Mouse (Mus musculus) limb, embryonic 12.5 days (tissue): Measurements from ENCODE around the gene Sugp1. TPM values are rescaled to one million over a fixed set of nuclear protein-coding genes. Genes with fewer than 3 reads are reported as not detected.
"Not testable (repeated sequence)": the region's sequence is repeated elsewhere in the genome, so short reads cannot be mapped to it uniquely, and the experiment has no call there.

Experiments
- ATAC-seq: fragments of 200-750 bp; cut with Nextera tagmentation; 2 replicates; pipeline ENCODE4 v1.8.0; 2017; ENCODE audit warnings: low read depth, moderate TSS enrichment; ENCODE audit not compliant: insufficient number of reproducible peaks, insufficient read depth, low FRiP score, low TSS enrichment
- H3K27ac ChIP-seq: fragments of 300-500 bp; sonication (generic); 2 replicates; pipeline ENCODE4 v1.5.1; 2016; ENCODE audit warnings: mild to moderate bottlenecking, moderate library complexity
- H3K27me3 ChIP-seq: fragments of 300-500 bp; sonication (generic); 2 replicates; pipeline ENCODE4 v1.6.1; 2016; ENCODE audit warnings: mild to moderate bottlenecking, moderate library complexity
- H3K36me3 ChIP-seq: fragments of 300-500 bp; sonication (generic); 2 replicates; pipeline ENCODE4 v1.6.1; 2016; ENCODE audit warnings: mild to moderate bottlenecking, moderate library complexity
- H3K4me1 ChIP-seq: fragments of 300-500 bp; sonication (generic); replicated peaks from 2 replicates; pipeline ENCODE4 v1.6.1; 2016
- H3K4me2 ChIP-seq: fragments of 300-500 bp; sonication (generic); 2 replicates; pipeline ENCODE4 v1.6.1; 2016; ENCODE audit warnings: mild to moderate bottlenecking, moderate library complexity
- H3K4me3 ChIP-seq: fragments of 300-500 bp; sonication (generic); replicated peaks from 2 replicates; pipeline ENCODE4 v1.5.1; 2016; ENCODE audit warnings: mild to moderate bottlenecking
- H3K9ac ChIP-seq: fragments of 300-500 bp; sonication (generic); replicated peaks from 2 replicates; pipeline ENCODE4 v1.6.1; 2016; ENCODE audit warnings: mild to moderate bottlenecking, moderate library complexity
- H3K9me3 ChIP-seq: fragments of 300-500 bp; sonication (generic); 2 replicates; pipeline ENCODE4 v1.6.1; 2016; ENCODE audit warnings: mild to moderate bottlenecking, moderate library complexity
- WGBS: fragments of 180-500 bp; shearing (Covaris S2); methylation state at CpG from one replicate; pipeline ENCODE4 v1.1.7; 2016; 5-methylcytosine and 5-hydroxymethylcytosine counted together
- polyA plus RNA-seq: library from polyadenylated mRNA; unstranded; fragments of >200 nt; fragmentation: Nextera tagmentation; extraction: Ambion mirVana; gene quantifications from 2 replicates; pipeline ENCODE4 v1.2.1, GENCODE M21; 2016

Sugp1 gene
- polyA plus RNA-seq, 1 experiment from 2014 or later, result 58.9 TPM

DNA sequence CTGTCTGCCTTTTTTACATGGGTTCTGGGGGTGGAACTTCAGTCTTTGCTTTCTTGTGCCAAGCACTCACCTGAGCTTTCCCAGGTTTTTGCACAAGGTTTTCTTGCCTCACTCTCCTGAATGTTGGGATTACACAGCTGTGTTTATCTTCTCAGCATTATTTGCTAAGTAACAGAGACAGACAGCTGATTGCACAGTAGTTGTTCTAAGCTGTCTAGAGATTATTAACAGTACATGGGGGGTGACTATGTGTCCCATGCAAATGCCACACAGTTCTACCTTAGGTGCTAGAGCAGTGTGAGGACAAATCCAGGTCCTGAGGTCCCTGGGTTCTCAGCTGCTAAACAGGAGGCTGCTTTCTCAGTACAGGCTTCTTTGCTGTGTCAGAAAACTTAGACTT, 7.0 kb downstream of the Sugp1 start:
- Histone ChIP-seq H3K4me3 (no peak overlapping the region), H3K27ac (no peak overlapping the region), H3K9ac (no peak overlapping the region), H3K4me1 (no peaks in the 10 kb centered on the region), H3K36me3 (peaks cover 60% of the 10 kb centered on the region), H3K9me3 (no peaks in the 10 kb centered on the region), H3K4me2 (no peak overlapping the region), H3K27me3 (no peaks in the 10 kb centered on the region)
- no peak for ATAC-seq

DNA sequence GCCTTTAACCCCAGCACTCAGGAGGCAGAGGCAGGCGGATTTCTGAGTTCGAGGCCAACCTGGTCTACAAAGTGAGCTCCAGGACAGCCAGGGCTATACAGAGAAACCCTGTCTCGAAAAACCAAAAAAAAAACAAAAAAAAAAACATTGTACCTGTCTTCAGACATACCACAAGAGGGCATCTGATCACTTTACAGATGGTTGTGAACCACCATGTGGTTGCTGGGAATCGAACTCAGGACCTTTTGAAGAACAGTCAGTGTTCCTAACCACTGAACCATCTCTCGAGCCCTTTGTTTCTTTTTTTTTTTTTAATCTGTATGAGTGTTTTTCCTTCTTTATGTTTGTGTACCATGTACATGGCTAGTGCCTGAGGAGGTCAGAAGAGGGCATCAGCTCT, 7.8 kb downstream of the Sugp1 start:
- peaks cover 67% of the 10 kb centered on the region for H3K36me3 ChIP-seq
- 93% methylated on average over 5 of the region's 5 CpGs for WGBS
- not testable (repeated sequence) for H3K9ac ChIP-seq, H3K9me3 ChIP-seq, H3K4me2 ChIP-seq, H3K4me1 ChIP-seq, ATAC-seq, H3K27ac ChIP-seq, H3K4me3 ChIP-seq, H3K27me3 ChIP-seq

DNA sequence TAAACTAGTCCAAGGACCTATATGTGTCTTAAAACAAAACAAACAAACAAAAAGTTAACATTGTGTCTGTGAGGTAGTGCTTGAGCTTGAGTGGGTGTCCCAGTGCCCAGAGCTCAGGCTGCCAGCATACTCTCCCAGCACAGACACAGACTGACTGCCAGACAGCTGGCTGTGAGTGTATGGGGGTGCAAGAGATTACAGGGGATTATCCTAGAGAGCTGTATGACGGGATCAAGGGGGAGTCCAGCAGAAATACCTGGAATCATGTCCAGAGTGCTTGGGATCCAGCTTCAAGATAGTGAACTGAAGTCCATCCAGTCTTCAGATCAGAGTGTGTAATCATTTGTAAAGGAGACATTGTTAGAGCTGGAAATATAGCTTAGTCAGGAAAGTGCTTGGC, 15.1 kb downstream of the Sugp1 start:
- Histone ChIP-seq H3K4me3 (no peak overlapping the region), H3K9ac (no peak overlapping the region), H3K27me3 (no peaks in the 10 kb centered on the region), H3K4me2 (no peak overlapping the region), H3K4me1 (no peaks in the 10 kb centered on the region), H3K36me3 (peaks cover 93% of the 10 kb centered on the region), H3K9me3 (no peaks in the 10 kb centered on the region), H3K27ac (no peak overlapping the region)
- 53% methylated on average over 1 of the region's 1 CpGs for WGBS
- no peak for ATAC-seq

DNA sequence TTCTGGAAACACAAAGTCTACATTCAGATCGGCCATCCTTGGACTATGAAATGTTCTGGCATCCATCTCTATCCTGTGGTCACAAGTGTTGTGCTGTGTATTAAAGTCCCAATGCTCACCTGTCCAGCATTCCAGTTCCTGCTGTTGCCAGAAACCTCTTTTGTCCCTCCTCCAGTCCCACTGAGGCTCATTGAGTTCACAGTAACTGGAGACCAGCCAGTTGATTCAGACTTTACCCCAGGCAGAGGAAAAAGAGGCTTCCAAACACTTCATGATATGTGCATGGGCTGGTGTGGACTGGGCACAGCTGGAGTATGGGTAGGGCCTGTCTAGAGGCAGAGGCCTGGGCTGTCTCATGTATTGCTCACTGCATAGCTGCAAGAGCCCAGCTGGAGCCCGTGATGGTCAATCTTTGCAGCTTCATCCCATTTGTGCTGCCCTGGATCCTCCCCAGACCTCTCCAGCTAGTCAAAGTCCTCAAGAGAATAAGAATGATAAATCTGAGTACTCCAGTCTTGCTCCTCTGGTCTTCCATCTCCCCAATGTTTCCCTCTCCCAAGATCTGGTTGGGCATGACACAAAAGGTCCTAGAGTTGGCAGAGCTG, 29.3 kb downstream of the Sugp1 start:
- Histone ChIP-seq H3K36me3 (peaks cover 54% of the 10 kb centered on the region), H3K4me3 (no peak overlapping the region), H3K27me3 (peaks cover 11% of the 10 kb centered on the region), H3K4me1 (peaks cover 8% of the 10 kb centered on the region), H3K9me3 (no peaks in the 10 kb centered on the region), H3K4me2 (no peak overlapping the region), H3K9ac (no peak overlapping the region), H3K27ac (no peak overlapping the region)
- no peak for ATAC-seq
- WGBS, result 79% methylated on average over 2 of the region's 2 CpGs

DNA sequence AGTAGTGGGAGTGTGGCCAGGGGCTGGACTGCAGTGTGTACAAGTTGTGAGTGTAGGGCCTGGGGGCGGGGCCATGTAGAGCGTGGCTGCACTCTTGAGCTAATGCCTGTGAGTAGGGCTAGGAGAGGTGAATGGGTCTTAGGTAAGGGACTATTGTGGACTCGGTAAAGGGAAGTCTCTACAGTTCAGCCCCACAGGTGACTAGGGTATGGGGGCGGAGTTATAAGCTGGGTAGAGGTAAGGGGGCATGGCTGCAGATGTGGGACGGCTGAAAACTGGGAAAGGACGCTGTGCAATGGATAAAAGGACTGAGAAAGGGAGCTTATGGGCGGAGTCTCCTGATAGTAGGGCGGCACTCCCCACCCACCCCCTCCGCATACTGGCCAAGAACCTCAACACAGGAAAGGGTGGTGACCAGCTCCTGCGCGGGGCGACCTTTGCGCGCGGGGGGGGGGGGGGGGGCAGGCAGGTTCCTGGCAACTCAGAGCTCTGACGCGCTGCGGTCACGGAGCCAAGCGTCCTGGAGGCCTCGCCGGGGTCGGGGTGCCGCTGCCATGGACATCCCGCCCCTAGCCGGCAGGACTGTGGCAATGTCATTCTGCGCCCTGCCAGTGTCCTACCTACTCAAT, 29.9 kb downstream of the Sugp1 start, which contains the start of gene Tm6sf2:
Tm6sf2 (plus strand) TSS at position 484 of the 629 bp plus-strand sequence.
- Histone ChIP-seq H3K27ac (no peak within 1 kb of the TSS), H3K9me3 (no peaks in the 10 kb centered on the region), H3K9ac (no peak within 1 kb of the TSS; the same call in 1 of the 2 replicates), H3K4me3 (peak within 1 kb of the TSS; percentile 18), H3K4me2 (peak within 1 kb of the TSS; percentile 53), H3K36me3 (peaks cover 48% of the 10 kb centered on the region), H3K4me1 (peaks cover 8% of the 10 kb centered on the region), H3K27me3 (peaks cover 11% of the 10 kb centered on the region)
- WGBS, result 10% methylated on average over 19 of the region's 27 CpGs
- peak; percentile 44 for ATAC-seq

DNA sequence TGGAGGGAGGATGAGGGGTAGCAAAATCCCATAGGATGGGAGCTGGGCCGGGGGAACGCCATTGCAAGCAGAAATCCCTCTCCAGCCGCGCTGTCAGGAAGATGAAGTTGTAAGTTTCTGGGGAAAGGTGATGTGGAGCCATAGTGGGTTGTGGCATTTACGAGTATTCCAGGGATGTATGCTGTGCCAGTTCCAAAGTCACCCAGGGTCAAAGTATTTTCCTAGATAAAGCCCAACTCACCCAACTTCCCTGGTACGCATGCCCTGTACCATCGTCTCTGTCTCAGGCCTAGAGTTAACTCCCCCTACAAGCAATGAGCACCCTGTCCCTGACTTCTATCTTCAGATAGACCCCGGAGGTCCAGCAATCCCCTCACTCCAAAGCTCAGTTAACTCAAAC, 30.5 kb downstream of the Sugp1 start:
- 65% methylated on average over 8 of the region's 8 CpGs for WGBS
- no peak for ATAC-seq
- Histone ChIP-seq H3K27me3 (peaks cover 11% of the 10 kb centered on the region), H3K9me3 (no peaks in the 10 kb centered on the region), H3K9ac (no peak overlapping the region; the same call in 1 of the 2 replicates), H3K27ac (no peak overlapping the region), H3K36me3 (peaks cover 42% of the 10 kb centered on the region), H3K4me3 (peak overlapping the region; percentile 18), H3K4me1 (peaks cover 8% of the 10 kb centered on the region), H3K4me2 (peak overlapping the region; percentile 53)

DNA sequence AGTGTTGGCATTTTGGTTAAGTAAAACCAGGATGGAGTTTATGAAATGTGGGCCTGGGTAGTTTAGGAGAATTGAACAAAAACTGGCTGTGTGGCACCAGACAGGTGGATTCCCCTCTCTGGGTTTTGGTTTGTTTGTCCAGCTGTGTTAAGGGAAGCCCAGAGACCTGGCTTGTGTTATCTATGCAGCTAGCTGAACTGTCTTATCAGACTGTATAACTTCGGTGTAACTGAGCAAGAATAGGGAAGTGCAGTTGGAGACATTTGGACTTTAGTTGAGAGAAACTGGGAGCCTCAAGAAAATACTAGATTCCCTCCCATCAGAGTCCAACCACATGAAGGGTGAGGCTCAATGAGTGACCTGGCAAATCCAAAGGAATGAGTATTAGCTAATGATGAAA, 31.1 kb downstream of the Sugp1 start:
- ATAC-seq, result no peak
- H3K4me1 ChIP-seq, result peaks cover 8% of the 10 kb centered on the region
- peaks cover 11% of the 10 kb centered on the region for H3K27me3 ChIP-seq
- no peak overlapping the region for H3K27ac ChIP-seq
- H3K9ac ChIP-seq, result no peak overlapping the region
- no peak overlapping the region for H3K4me3 ChIP-seq
- no peak overlapping the region for H3K4me2 ChIP-seq
- H3K36me3 ChIP-seq, result peaks cover 37% of the 10 kb centered on the region
- no peaks in the 10 kb centered on the region for H3K9me3 ChIP-seq
- 84% methylated on average over 1 of the region's 1 CpGs for WGBS

DNA sequence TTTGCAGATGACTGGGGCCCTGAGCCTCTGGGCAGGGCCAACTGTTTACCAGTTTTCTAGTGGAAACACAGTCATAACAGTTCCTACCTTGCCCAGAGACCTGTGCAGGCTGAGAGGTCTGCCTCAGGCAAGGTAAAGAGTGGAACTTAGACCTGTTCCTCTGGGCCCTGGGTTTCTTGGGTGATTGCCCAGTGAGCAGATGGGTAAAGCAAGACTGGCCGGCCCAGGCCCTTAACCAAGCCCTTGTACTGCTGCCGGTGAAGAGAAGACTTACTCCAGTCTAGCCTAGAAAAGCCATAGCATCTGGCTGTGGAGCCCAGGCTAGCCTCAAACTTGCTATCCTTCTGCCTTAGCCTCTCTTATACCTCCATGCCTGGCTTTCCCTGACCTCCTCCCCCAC, 39.4 kb downstream of the Sugp1 start:
- ATAC-seq, result no peak
- Histone ChIP-seq H3K27me3 (peaks cover 60% of the 10 kb centered on the region), H3K9ac (no peak overlapping the region), H3K36me3 (no peaks in the 10 kb centered on the region), H3K27ac (no peak overlapping the region), H3K4me2 (no peak overlapping the region), H3K4me1 (peaks cover 18% of the 10 kb centered on the region), H3K4me3 (no peak overlapping the region), H3K9me3 (0 out of 2 replicates have a peak, but pooled peaks cover 3% of the 10 kb centered on the region)
- 95% methylated on average over 2 of the region's 2 CpGs for WGBS

DNA sequence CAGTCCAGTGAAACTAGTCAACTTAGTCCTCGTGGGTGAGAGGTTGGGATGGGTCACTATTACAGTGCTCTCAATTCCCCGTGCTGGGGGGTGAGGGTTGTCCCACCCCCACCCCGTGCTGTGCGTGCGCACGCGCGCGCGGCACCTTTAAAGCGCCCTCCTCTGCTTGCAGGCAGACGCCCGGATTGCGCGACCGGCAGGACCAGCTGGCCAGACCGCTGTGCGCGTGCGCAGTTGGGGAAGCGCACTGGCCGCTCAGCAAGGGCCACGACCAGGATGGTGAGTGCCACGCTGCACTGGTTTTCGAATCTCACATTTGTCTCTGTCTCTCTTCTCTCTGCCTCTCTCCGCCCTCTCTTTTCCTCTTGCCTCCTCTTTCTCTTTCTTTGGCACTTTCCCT, 40.7 kb downstream of the Sugp1 start, which contains the start of gene Hapln4:
Hapln4 (plus strand) TSS at position 173 of the 400 bp plus-strand sequence.
- Histone ChIP-seq H3K4me1 (peaks cover 23% of the 10 kb centered on the region), H3K4me2 (peak within 1 kb of the TSS; percentile 75), H3K27me3 (peaks cover 73% of the 10 kb centered on the region), H3K9ac (peak within 1 kb of the TSS; percentile 47; the same call in 1 of the 2 replicates), H3K36me3 (no peaks in the 10 kb centered on the region), H3K9me3 (0 out of 2 replicates have a peak, but pooled peaks cover 3% of the 10 kb centered on the region), H3K4me3 (peak within 1 kb of the TSS; percentile 43), H3K27ac (no peak within 1 kb of the TSS)
- ATAC-seq, result no peak
- 1% methylated on average over 26 of the region's 26 CpGs for WGBS

DNA sequence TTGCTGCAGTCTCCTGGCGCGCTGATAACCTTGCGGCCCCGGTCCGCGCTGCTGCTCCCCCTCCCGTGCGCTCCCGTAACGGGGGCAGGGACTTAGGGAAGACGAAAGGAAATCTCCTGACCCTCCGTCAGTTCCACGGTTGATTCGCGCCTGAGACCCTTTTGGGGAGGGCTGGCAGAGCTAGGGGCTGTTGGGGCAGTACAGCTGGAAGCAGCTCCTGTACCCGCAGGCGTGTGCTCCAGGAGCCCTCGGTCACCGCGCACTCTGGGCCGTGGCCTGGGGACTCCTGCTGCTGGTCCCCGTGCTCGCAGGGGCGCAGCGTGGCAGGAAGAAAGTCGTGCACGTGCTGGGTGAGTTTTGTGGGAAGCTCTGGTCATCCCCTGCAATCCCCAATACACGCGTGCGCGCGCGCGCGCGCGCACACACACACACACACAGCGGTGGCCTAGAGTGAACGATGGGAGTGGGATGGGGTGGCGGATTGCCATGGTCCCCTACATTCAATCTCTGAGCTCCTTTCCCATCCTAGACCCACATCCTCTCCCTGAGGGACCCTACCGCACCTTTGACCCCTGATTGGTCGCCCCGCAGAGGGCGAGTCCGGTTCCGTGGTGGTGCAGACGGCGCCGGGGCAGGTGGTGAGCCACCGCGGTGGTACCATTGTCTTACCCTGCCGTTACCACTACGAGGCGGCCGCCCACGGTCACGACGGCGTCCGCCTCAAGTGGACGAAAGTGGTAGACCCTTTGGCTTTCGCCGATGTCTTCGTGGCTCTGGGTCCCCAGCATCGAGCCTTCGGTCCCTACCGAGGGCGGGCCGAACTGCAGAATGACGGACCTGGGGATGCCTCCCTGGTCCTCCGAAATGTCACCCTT, 41.8 kb downstream of the Sugp1 start:
- Histone ChIP-seq H3K9me3 (0 out of 2 replicates have a peak, but pooled peaks cover 3% of the 10 kb centered on the region), H3K27me3 (peaks cover 85% of the 10 kb centered on the region), H3K27ac (no peak overlapping the region), H3K4me3 (peak overlapping the region; percentile 43), H3K9ac (peak overlapping the region; percentile 47; the same call in 1 of the 2 replicates), H3K4me2 (peak overlapping the region; percentile 75), H3K4me1 (peaks cover 24% of the 10 kb centered on the region), H3K36me3 (no peaks in the 10 kb centered on the region)
- ATAC-seq, result no peak
- 2% methylated on average over 70 of the region's 71 CpGs for WGBS

DNA sequence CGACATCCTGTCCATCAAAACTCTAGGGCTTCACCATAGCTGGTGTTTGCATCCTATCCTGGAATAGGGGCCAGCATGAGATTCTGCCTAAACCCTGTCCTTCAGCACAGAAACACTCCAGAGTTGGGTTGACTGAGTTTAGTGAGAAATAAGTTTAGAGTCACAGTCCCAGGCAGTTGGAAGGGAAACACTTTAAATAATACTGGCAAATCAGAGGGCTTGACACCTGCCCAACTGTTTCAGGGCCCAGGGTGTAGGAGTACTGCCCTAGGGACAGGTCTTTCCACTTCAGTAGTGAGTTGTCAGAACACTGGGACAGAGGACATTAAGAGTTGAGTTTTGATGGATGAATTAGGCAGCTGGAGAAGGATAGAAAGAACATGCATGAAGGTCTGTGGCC, 43.5 kb downstream of the Sugp1 start:
- Histone ChIP-seq H3K27ac (no peak overlapping the region), H3K4me3 (no peak overlapping the region), H3K9me3 (0 out of 2 replicates have a peak, but pooled peaks cover 2% of the 10 kb centered on the region), H3K27me3 (peaks cover 99% of the 10 kb centered on the region), H3K9ac (no peak overlapping the region), H3K4me2 (no peak overlapping the region), H3K4me1 (peaks cover 24% of the 10 kb centered on the region), H3K36me3 (no peaks in the 10 kb centered on the region)
- ATAC-seq, result no peak
- WGBS, result 46% methylated on average over 1 of the region's 1 CpGs
